Mouse (Mus musculus) MEL (cell line): ENCODE data around the gene Zfp280d. TPM values are rescaled to one million over a fixed set of nuclear protein-coding genes. Genes with fewer than 3 reads are reported as not detected.
A peak's percentile ranks its signal among the peaks of the same experiment; 100 is the strongest.

ENCODE experiments used
- DNase-seq: peaks from one replicate; pipeline ENCODE4 v3.0.0; 2011; ENCODE audit warnings: low read depth, low spot score
- H3K27ac ChIP-seq: 2 replicates; pipeline ENCODE4 v1.5.1; 2012; ENCODE audit warnings: low read depth, mild to moderate bottlenecking, control low read depth, low read length, moderate library complexity; ENCODE audit not compliant: control insufficient read depth
- H3K27me3 ChIP-seq, 2 experiments: fragments of 150-350 bp in 1 of 2; sonication (generic) in 1 of 2; 2 replicates each; pipeline ENCODE4 v1.6.1; 2012; ENCODE audit warnings: low read length in 2 of 2, mild to moderate bottlenecking in 2 of 2, improper control_type of control experiment in 1 of 2, moderate library complexity in 1 of 2; ENCODE audit not compliant: insufficient read depth in 2 of 2, control insufficient read depth in 1 of 2
- H3K36me3 ChIP-seq, 2 experiments: 2 replicates each; pipeline ENCODE4 v1.6.1; 2012 to 2014; ENCODE audit warnings: low read length in 2 of 2, improper control_type of control experiment in 1 of 2, inconsistent platforms in 1 of 2, mild to moderate bottlenecking in 1 of 2; ENCODE audit not compliant: insufficient read depth in 2 of 2, control insufficient read depth in 1 of 2
- H3K4me1 ChIP-seq, 2 experiments: fragments of 150-350 bp in 1 of 2; sonication (generic) in 1 of 2; 2 replicates each; pipeline ENCODE4 v1.6.1; 2012; ENCODE audit warnings: low read length in 2 of 2, improper control_type of control experiment in 1 of 2, mild to moderate bottlenecking in 1 of 2; ENCODE audit not compliant: insufficient read depth in 2 of 2, control insufficient read depth in 1 of 2
- H3K4me3 ChIP-seq, 2 experiments: fragments of 150-350 bp in 1 of 2; sonication (generic) in 1 of 2; 2 replicates each; pipeline ENCODE4 v1.5.1; 2012; ENCODE audit warnings: low read depth in 2 of 2, low read length in 2 of 2, mild to moderate bottlenecking in 2 of 2, moderate library complexity in 2 of 2, control low read depth in 1 of 2, improper control_type of control experiment in 1 of 2; ENCODE audit not compliant: control insufficient read depth in 1 of 2, insufficient read depth in 1 of 2
- H3K79me2 ChIP-seq: 2 replicates; pipeline ENCODE4 v1.6.1; 2012; ENCODE audit warnings: mild to moderate bottlenecking, low read length, moderate library complexity; ENCODE audit not compliant: control insufficient read depth, poor library complexity, insufficient read depth
- H3K9ac ChIP-seq: 2 replicates; pipeline ENCODE4 v1.6.1; 2012; ENCODE audit warnings: low read depth, mild to moderate bottlenecking, control low read depth, low read length, moderate library complexity; ENCODE audit not compliant: control insufficient read depth, poor library complexity, severe bottlenecking
- H3K9me3 ChIP-seq: fragments of 150-350 bp; sonication (generic); replicated peaks from 2 replicates; pipeline ENCODE4 v1.6.1; 2012; ENCODE audit warnings: mild to moderate bottlenecking, low read length, improper control_type of control experiment, moderate library complexity; ENCODE audit not compliant: insufficient read depth
- BHLHE40 ChIP-seq: IDR thresholded peaks from 2 replicates; pipeline ENCODE4 v1.6.1; 2012; ENCODE audit warnings: low read depth, mild to moderate bottlenecking, inconsistent platforms, low read length, improper control_type of control experiment, borderline replicate concordance
- E2F4 ChIP-seq: IDR thresholded peaks from 2 replicates; pipeline ENCODE4 v1.6.1; 2011; ENCODE audit warnings: low read depth, low read length, improper control_type of control experiment, borderline replicate concordance
- ELF1 ChIP-seq: IDR thresholded peaks from 2 replicates; pipeline ENCODE4 v1.6.1; 2014; ENCODE audit warnings: low read depth, mild to moderate bottlenecking, inconsistent platforms, low read length, improper control_type of control experiment, moderate library complexity
- EP300 ChIP-seq, 2 experiments: IDR thresholded peaks; 2 replicates each; pipeline ENCODE4 v1.6.1; 2011; ENCODE audit warnings: improper control_type of control experiment in 2 of 2, low read length in 2 of 2, low read depth in 1 of 2, mild to moderate bottlenecking in 1 of 2
- ETS1 ChIP-seq: IDR thresholded peaks from 2 replicates; pipeline ENCODE4 v1.6.1; 2012; ENCODE audit warnings: low read depth, mild to moderate bottlenecking, inconsistent platforms, low read length, improper control_type of control experiment, moderate library complexity
- HCFC1 ChIP-seq: IDR thresholded peaks from 2 replicates; pipeline ENCODE4 v1.6.1; 2012; ENCODE audit warnings: low read depth, mild to moderate bottlenecking, inconsistent platforms, low read length, improper control_type of control experiment, moderate library complexity
- KAT2A ChIP-seq: conservative IDR thresholded peaks from 2 replicates; pipeline ENCODE4 v1.6.1; 2012; ENCODE audit warnings: low read depth, low read length, improper control_type of control experiment, inconsistent platforms
- MAX ChIP-seq: IDR thresholded peaks from 2 replicates; pipeline ENCODE4 v1.6.1; 2011; ENCODE audit warnings: low read length, improper control_type of control experiment
- MAZ ChIP-seq: IDR thresholded peaks from 2 replicates; pipeline ENCODE4 v1.6.1; 2012; ENCODE audit warnings: low read depth, mild to moderate bottlenecking, inconsistent platforms, low read length, improper control_type of control experiment
- MEF2A ChIP-seq: IDR thresholded peaks from 2 replicates; pipeline ENCODE4 v1.6.1; 2014; ENCODE audit warnings: low read depth, mild to moderate bottlenecking, inconsistent platforms, low read length, improper control_type of control experiment; ENCODE audit not compliant: poor library complexity, insufficient replicate concordance, severe bottlenecking; ENCODE audit errors: extremely low read depth
- MXI1 ChIP-seq: IDR thresholded peaks from 2 replicates; pipeline ENCODE4 v1.6.1; 2011; ENCODE audit warnings: mild to moderate bottlenecking, low read depth, low read length, improper control_type of control experiment
- MYB ChIP-seq: IDR thresholded peaks from 2 replicates; pipeline ENCODE4 v1.6.1; 2011; ENCODE audit warnings: mild to moderate bottlenecking, low read depth, low read length, improper control_type of control experiment
- MYC ChIP-seq: IDR thresholded peaks from 2 replicates; pipeline ENCODE4 v1.6.1; 2011; ENCODE audit warnings: low read depth, mild to moderate bottlenecking, low read length, improper control_type of control experiment, moderate library complexity
- NELFE ChIP-seq: IDR thresholded peaks from 2 replicates; pipeline ENCODE4 v1.6.1; 2011; ENCODE audit warnings: low read depth, low read length, improper control_type of control experiment
- POLR2A ChIP-seq, 2 experiments: IDR thresholded peaks; 2 replicates each; pipeline ENCODE4 v1.6.1; 2011 to 2012; ENCODE audit warnings: low read length in 2 of 2, mild to moderate bottlenecking in 2 of 2, control low read depth in 1 of 2, improper control_type of control experiment in 1 of 2, low read depth in 1 of 2, moderate library complexity in 1 of 2; ENCODE audit not compliant: control insufficient read depth in 1 of 2, insufficient read depth in 1 of 2, poor library complexity in 1 of 2
- POLR2AphosphoS2 ChIP-seq: IDR thresholded peaks from 2 replicates; pipeline ENCODE4 v1.6.1; 2011; ENCODE audit warnings: low read length, improper control_type of control experiment
- RCOR1 ChIP-seq: IDR thresholded peaks from 2 replicates; pipeline ENCODE4 v1.6.1; 2012; ENCODE audit warnings: low read depth, mild to moderate bottlenecking, inconsistent platforms, low read length, improper control_type of control experiment
- SIN3A ChIP-seq: IDR thresholded peaks from 2 replicates; pipeline ENCODE4 v1.6.1; 2012; ENCODE audit warnings: low read length, improper control_type of control experiment, inconsistent platforms
- TAL1 ChIP-seq: IDR thresholded peaks from 2 replicates; pipeline ENCODE4 v1.6.1; 2012; ENCODE audit warnings: mild to moderate bottlenecking, inconsistent platforms, low read length, moderate library complexity, mixed read lengths
- TBP ChIP-seq: IDR thresholded peaks from 2 replicates; pipeline ENCODE4 v1.8.0; 2011; ENCODE audit warnings: low read depth, low read length, improper control_type of control experiment
- TCF12 ChIP-seq: IDR thresholded peaks from 2 replicates; pipeline ENCODE4 v1.6.1; 2014; ENCODE audit warnings: low read depth, mild to moderate bottlenecking, inconsistent platforms, low read length, improper control_type of control experiment, moderate library complexity
- ZC3H11A ChIP-seq: IDR thresholded peaks from 2 replicates; pipeline ENCODE4 v1.6.1; 2012; ENCODE audit warnings: low read depth, mild to moderate bottlenecking, inconsistent platforms, low read length, improper control_type of control experiment
- ZKSCAN1 ChIP-seq: IDR thresholded peaks from 2 replicates; pipeline ENCODE4 v1.6.1; 2012; ENCODE audit warnings: low read depth, mild to moderate bottlenecking, inconsistent platforms, low read length, improper control_type of control experiment, moderate library complexity
- ZMIZ1 ChIP-seq: IDR thresholded peaks from 2 replicates; pipeline ENCODE4 v1.6.1; 2012; ENCODE audit warnings: low read depth, mild to moderate bottlenecking, inconsistent platforms, low read length, improper control_type of control experiment, moderate library complexity
- polyA plus RNA-seq, 2 experiments: library from polyadenylated mRNA; stranded (reverse) in 1 of 2; unstranded in 1 of 2; fragments of >175 nt in 1 of 2; fragments of >200 nt in 1 of 2; gene quantifications; 2 replicates each; pipeline versions ENCODE4 v1.2.1 to v1.2.4; 2012; ENCODE audit warnings: low replicate concordance in 2 of 2, low read depth in 1 of 2; ENCODE audit not compliant: insufficient read length in 2 of 2, insufficient read depth in 1 of 2, missing spikeins in 1 of 2
- total RNA-seq: library from RNA; depleted of rRNA; stranded (reverse); fragments of 300-350 nt; gene quantifications from 2 replicates; pipeline ENCODE4 v1.2.3, GENCODE M21; 2012; rRNA removed

The Zfp280d gene
- total RNA-seq (20.2 and 20.6 TPM in 2 replicates), polyA plus RNA-seq (100 to 1,000 TPM in 1 of 2 experiments, 10 to 100 TPM in 1; 16.2 to 592 TPM)

DNA sequence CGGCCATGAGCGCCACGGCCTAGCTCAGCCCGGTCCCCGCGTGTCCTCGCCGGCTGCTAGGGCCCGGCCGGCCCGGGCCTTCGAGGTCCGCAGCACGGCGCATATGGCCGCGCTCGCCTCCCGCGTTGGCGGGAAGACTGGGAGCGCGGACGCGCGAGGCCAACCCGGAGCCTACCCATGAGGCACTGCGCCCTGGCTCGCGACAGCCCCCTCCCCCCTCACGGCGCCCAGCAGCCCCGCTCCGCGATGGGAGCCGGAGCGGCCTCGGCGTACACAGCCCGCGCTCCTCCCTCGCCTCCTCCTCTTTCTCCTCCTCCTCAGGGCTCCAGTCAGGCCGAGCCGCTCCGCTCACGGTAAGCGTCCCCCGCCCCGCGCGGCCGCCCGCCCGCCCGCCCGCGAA, at the start of gene Zfp280d:
Zfp280d (plus strand) TSS at position 184 of the 400 bp plus-strand sequence.
- Histone ChIP-seq H3K4me3 (peak within 1 kb of the TSS; percentile 72 to 80), H3K27me3 (no peaks in the 10 kb centered on the region), H3K9ac (peak within 1 kb of the TSS; percentile 83), H3K9me3 (no peaks in the 10 kb centered on the region), H3K79me2 (peaks cover 32% of the 10 kb centered on the region), H3K4me1 (peaks cover 11 to 16% of the 10 kb centered on the region in 2 experiments), H3K27ac (peak within 1 kb of the TSS; percentile 73), H3K36me3 (peaks cover 0 to 26% of the 10 kb centered on the region in 2 experiments; a peak in 2 of 4 replicates)
- peak; percentile 90 for DNase-seq
- peak; percentile 77; the same call in 1 of the 2 replicates for TF ChIP-seq MYC
- peak in 1 of 2 experiments; percentile 51; a peak in 2 of 4 replicates for TF ChIP-seq EP300 (IDR thresholded peaks at IDR 0.05; ENCODE audit: low read depth in 1 of 2, low read length in 2 of 2)
- TF ChIP-seq MEF2A = no peak
- 0 out of 2 replicates have a peak, but pooled peaks have one; percentile 22 for TF ChIP-seq MXI1
- TF ChIP-seq ETS1 = peak; percentile 52; the same call in 1 of the 2 replicates
- TF ChIP-seq TCF12 = peak; percentile 57
- TF ChIP-seq ELF1 = no peak
- peak; percentile 70 for TF ChIP-seq HCFC1
- TF ChIP-seq POLR2AphosphoS2 = no peak
- TF ChIP-seq RCOR1 = no peak
- no peak for TF ChIP-seq ZC3H11A
- TF ChIP-seq ZKSCAN1 = no peak
- no peak for TF ChIP-seq TBP
- no peak for TF ChIP-seq MYB
- TF ChIP-seq POLR2A (IDR thresholded peaks at IDR 0.05; ENCODE audit: control insufficient read depth in 1 of 2, insufficient read depth in 1 of 2, low read depth in 1 of 2, low read length in 2 of 2, poor library complexity in 1 of 2) = peak; percentile 25 to 62; a peak in 2 of 4 replicates
- TF ChIP-seq NELFE = peak; percentile 66; the same call in 1 of the 2 replicates
- TF ChIP-seq KAT2A = peak; percentile 44; the same call in 1 of the 2 replicates
- peak; percentile 86; the same call in 1 of the 2 replicates for TF ChIP-seq E2F4
- no peak for TF ChIP-seq TAL1
- peak; percentile 65; the same call in 1 of the 2 replicates for TF ChIP-seq SIN3A
- TF ChIP-seq ZMIZ1 = no peak
- peak; percentile 92; the same call in 1 of the 2 replicates for TF ChIP-seq MAZ
- TF ChIP-seq BHLHE40 = peak; percentile 12; the same call in 1 of the 2 replicates
- TF ChIP-seq MAX = peak; percentile 99
